Mouse (Mus musculus) small intestine, adult 2 months (tissue): Measurements from ENCODE around the gene Sos2. TPM values are rescaled to one million over a fixed set of nuclear protein-coding genes. Genes with fewer than 3 reads are reported as not detected.
"Not testable (repeated sequence)": the region's sequence is repeated elsewhere in the genome, so short reads cannot be mapped to it uniquely, and the experiment has no call there.

Source experiments
- H3K27ac ChIP-seq: fragments of 200-500 bp; 2 replicates; pipeline ENCODE4 v1.5.1; 2012; ENCODE audit warnings: low read depth, low read length, control low read depth, inconsistent platforms; ENCODE audit not compliant: insufficient read depth
- H3K27me3 ChIP-seq: fragments of 200-500 bp; 2 replicates; pipeline ENCODE4 v1.6.1; 2012; ENCODE audit warnings: mild to moderate bottlenecking, moderate library complexity, low read length, inconsistent platforms; ENCODE audit not compliant: control insufficient read depth, insufficient read depth
- H3K36me3 ChIP-seq: fragments of 200-500 bp; 2 replicates; pipeline ENCODE4 v1.6.1; 2012; ENCODE audit warnings: mild to moderate bottlenecking, low read length, control low read depth, inconsistent platforms; ENCODE audit not compliant: control insufficient read depth, insufficient read depth
- H3K4me1 ChIP-seq: fragments of 200-500 bp; 2 replicates; pipeline ENCODE4 v1.6.1; 2012; ENCODE audit warnings: low read length, inconsistent platforms, mixed read lengths; ENCODE audit not compliant: control insufficient read depth, insufficient read depth, insufficient read length
- H3K4me3 ChIP-seq: fragments of 200-500 bp; 2 replicates; pipeline ENCODE4 v1.5.1; 2012; ENCODE audit warnings: low read depth, mild to moderate bottlenecking, control low read depth, inconsistent platforms, low read length, moderate library complexity
- CTCF ChIP-seq: fragments of 200-500 bp; IDR thresholded peaks from 2 replicates; pipeline ENCODE4 v1.5.1; 2012; ENCODE audit warnings: low read depth, mild to moderate bottlenecking, control low read depth, inconsistent platforms, low read length, moderate library complexity, mixed read lengths; ENCODE audit not compliant: insufficient replicate concordance, insufficient read length; ENCODE audit errors: extremely low read depth
- POLR2A ChIP-seq: fragments of 200-500 bp; IDR thresholded peaks from 2 replicates; pipeline ENCODE4 v1.6.1; 2012; ENCODE audit warnings: low read depth, mild to moderate bottlenecking, control low read depth, inconsistent platforms, low read length, moderate library complexity
- WGBS: fragments of 180-500 bp; shearing (Covaris S2); methylation state at CpG from one replicate; pipeline ENCODE4 v1.1.7; 2018; 5-methylcytosine and 5-hydroxymethylcytosine counted together
- polyA plus RNA-seq: library from polyadenylated mRNA; depleted of rRNA; stranded (reverse); fragments of >200 nt; gene quantifications from 2 replicates; pipeline ENCODE4 v1.2.3, GENCODE M21; 2012

Gene Sos2
- polyA plus RNA-seq, 1 experiment: 12.0 TPM

GRCm38 (mm10) chr12:69674176-69674575, 7.5 kb downstream of the Sos2 start:
- no peaks in the 10 kb centered on the region for H3K27me3 ChIP-seq
- 48% methylated on average over 1 of the region's 1 CpGs for WGBS
- H3K36me3 ChIP-seq: no peaks in the 10 kb centered on the region; the same call in 1 of the 2 replicates
- TF ChIP-seq CTCF: no peak
- TF ChIP-seq POLR2A: no peak
- H3K4me3 ChIP-seq: no peak overlapping the region
- H3K4me1 ChIP-seq: peaks cover under 1% of the 10 kb centered on the region; the same call in 1 of the 2 replicates
- H3K27ac ChIP-seq: no peak overlapping the region

GRCm38 (mm10) chr12:69666721-69667120, 14.9 kb downstream of the Sos2 start:
- no peak overlapping the region for H3K4me3 ChIP-seq
- no peak overlapping the region for H3K27ac ChIP-seq
- no peaks in the 10 kb centered on the region for H3K27me3 ChIP-seq
- TF ChIP-seq POLR2A: no peak
- no peak for TF ChIP-seq CTCF
- no peaks in the 10 kb centered on the region for H3K4me1 ChIP-seq
- H3K36me3 ChIP-seq: 0 out of 2 replicates have a peak, but pooled peaks cover 1% of the 10 kb centered on the region
- 84% methylated on average over 5 of the region's 5 CpGs for WGBS

GRCm38 (mm10) chr12:69661658-69662057, 20.0 kb downstream of the Sos2 start:
- TF ChIP-seq CTCF (no peak), POLR2A (no peak)
- 0 out of 2 replicates have a peak, but pooled peaks cover 1% of the 10 kb centered on the region for H3K36me3 ChIP-seq
- no peaks in the 10 kb centered on the region for H3K27me3 ChIP-seq
- H3K4me3 ChIP-seq: no peak overlapping the region
- no peaks in the 10 kb centered on the region for H3K4me1 ChIP-seq
- H3K27ac ChIP-seq: no peak overlapping the region
- WGBS: 94% methylated on average over 5 of the region's 5 CpGs

DNA sequence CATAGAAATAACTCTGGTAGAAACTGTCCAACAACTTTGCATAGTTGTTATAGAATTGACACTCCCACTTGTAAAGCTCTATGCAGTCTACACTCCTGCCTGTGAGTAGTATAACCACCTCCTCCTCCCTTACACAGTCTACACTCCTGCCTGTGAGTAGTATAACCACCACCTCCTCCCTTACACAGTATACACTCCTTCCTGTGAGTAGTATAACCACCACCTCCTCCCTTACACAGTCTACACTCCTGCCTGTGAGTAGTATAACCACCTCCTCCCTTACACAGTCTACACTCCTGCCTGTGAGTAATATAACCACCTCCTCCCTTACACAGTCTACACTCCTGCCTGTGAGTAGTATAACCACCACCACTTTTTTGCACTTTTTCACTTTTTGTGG, 27.7 kb downstream of the Sos2 start:
- not testable (repeated sequence) for H3K27me3 ChIP-seq, H3K4me1 ChIP-seq, H3K27ac ChIP-seq, H3K4me3 ChIP-seq, H3K36me3 ChIP-seq

DNA sequence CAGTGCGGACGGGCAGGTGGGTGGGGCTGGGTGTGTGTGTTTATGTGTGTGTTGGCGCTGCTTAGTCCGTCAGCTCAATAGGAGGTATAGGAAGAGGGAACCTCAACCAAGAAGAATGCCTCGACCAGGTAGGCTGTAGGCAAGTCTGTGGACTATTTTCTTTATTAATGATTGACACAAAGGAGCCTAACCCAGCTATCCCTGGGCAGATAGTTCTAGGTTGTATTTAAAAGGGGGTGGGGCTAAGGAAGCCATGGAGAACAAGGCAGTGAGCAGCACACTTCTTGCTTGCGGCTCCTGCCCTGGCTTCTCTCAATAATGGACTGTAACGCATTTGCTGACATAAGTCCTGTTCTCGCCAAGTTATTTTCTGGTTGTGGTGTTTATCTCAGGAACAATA, 32.1 kb downstream of the Sos2 start:
- 61% methylated on average over 8 of the region's 8 CpGs for WGBS
- Histone ChIP-seq H3K27me3 (no peaks in the 10 kb centered on the region), H3K36me3 (peaks cover 18% of the 10 kb centered on the region), H3K27ac (no peak overlapping the region), H3K4me3 (no peak overlapping the region), H3K4me1 (no peaks in the 10 kb centered on the region)
- no peak for TF ChIP-seq POLR2A

GRCm38 (mm10) chr12:69645821-69646616, 35.6 kb downstream of the Sos2 start:
- no peaks in the 10 kb centered on the region for H3K4me1 ChIP-seq
- H3K27ac ChIP-seq: no peak overlapping the region
- no peaks in the 10 kb centered on the region for H3K27me3 ChIP-seq
- H3K36me3 ChIP-seq: peaks cover 25% of the 10 kb centered on the region
- no peak overlapping the region for H3K4me3 ChIP-seq
- no peak for TF ChIP-seq POLR2A
- TF ChIP-seq CTCF: no peak
- 80% methylated on average over 8 of the region's 8 CpGs for WGBS

GRCm38 (mm10) chr12:69644877-69645276, 36.8 kb downstream of the Sos2 start:
- Histone ChIP-seq H3K27me3 (no peaks in the 10 kb centered on the region), H3K27ac (no peak overlapping the region), H3K4me3 (no peak overlapping the region), H3K4me1 (no peaks in the 10 kb centered on the region), H3K36me3 (peaks cover 25% of the 10 kb centered on the region)
- 59% methylated on average over 3 of the region's 3 CpGs for WGBS
- TF ChIP-seq POLR2A: no peak
- no peak for TF ChIP-seq CTCF
